Mouse (Mus musculus): Measurements from ENCODE around the gene Olfr507. TPM values are rescaled to one million over a fixed set of nuclear protein-coding genes. Genes with fewer than 3 reads are reported as not detected.
"Not testable (repeated sequence)": the region's sequence is repeated elsewhere in the genome, so short reads cannot be mapped to it uniquely, and the experiment has no call there.

Olfr507 gene
- polyA plus RNA-seq (2017; shearing (Covaris generic)), result not detected

GRCm38 (mm10) chr7:108621514-108621913, at the start of gene Olfr507:
Olfr507 (plus strand) TSS chr7:108621814.
- no peak for ATAC-seq

GRCm38 (mm10) chr7:108589797-108590196, 31.8 kb upstream of the Olfr507 start:
- no peak for ATAC-seq

- ATAC-seq, result not testable (repeated sequence)
Measured at GRCm38 (mm10) chr7:108601916-108602315, 19.7 kb upstream of the Olfr507 start.

GRCm38 (mm10) chr7:108610487-108610886, 11.1 kb upstream of the Olfr507 start, which contains the start of gene Olfr506:
Olfr506 (plus strand) TSS chr7:108610787.
- no peak for ATAC-seq

- no peak for ATAC-seq
Measured at GRCm38 (mm10) chr7:108614110-108614509, 7.5 kb upstream of the Olfr507 start.

GRCm38 (mm10) chr7:108616781-108617180, 4.8 kb upstream of the Olfr507 start:
- ATAC-seq, result not testable (repeated sequence)

GRCm38 (mm10) chr7:108629694-108630093, 8.1 kb downstream of the Olfr507 start, which contains the start of gene Olfr508:
Olfr508 (plus strand) TSS chr7:108629994.
- ATAC-seq, result no peak

GRCm38 (mm10) chr7:108651806-108652205, 30.2 kb downstream of the Olfr507 start, which contains the start of gene Olfr509:
Olfr509 (minus strand) TSS chr7:108651906.
- ATAC-seq, result no peak

- no peak for ATAC-seq
Measured at GRCm38 (mm10) chr7:108662419-108662818, 40.8 kb downstream of the Olfr507 start.

GRCm38 (mm10) chr7:108666118-108666517, 44.5 kb downstream of the Olfr507 start, which contains the start of gene Olfr510:
Olfr510 (plus strand) TSS chr7:108666418.
- no peak for ATAC-seq

- no peak for ATAC-seq
Measured at GRCm38 (mm10) chr7:108671058-108671457, 49.4 kb downstream of the Olfr507 start.

Other genes starting within 250 kb of the Olfr507 start
- not detected for gene Olfr495, start 228.6 kb upstream of the Olfr507 start, polyA plus RNA-seq (2017; shearing (Covaris generic))
- not detected for gene Olfr497, start 201.4 kb upstream of the Olfr507 start, polyA plus RNA-seq (2017; shearing (Covaris generic))
- not detected for gene Olfr498, start 156.5 kb upstream of the Olfr507 start, polyA plus RNA-seq (2017; shearing (Covaris generic))
- gene Olfr502, start 96.7 kb upstream of the Olfr507 start, polyA plus RNA-seq (2017; shearing (Covaris generic)), result not detected
- not detected for gene Olfr503, start 77.3 kb upstream of the Olfr507 start, polyA plus RNA-seq (2017; shearing (Covaris generic))
- not detected for gene Olfr504, start 56.0 kb upstream of the Olfr507 start, polyA plus RNA-seq (2017; shearing (Covaris generic))
- not detected for gene Olfr506, start 11.0 kb upstream of the Olfr507 start, polyA plus RNA-seq (2017; shearing (Covaris generic))
- gene Olfr508, start 8.2 kb downstream of the Olfr507 start, polyA plus RNA-seq (2017; shearing (Covaris generic)), result not detected
- gene Olfr509, start 30.1 kb downstream of the Olfr507 start, polyA plus RNA-seq (2017; shearing (Covaris generic)), result not detected
- gene Olfr510, start 44.6 kb downstream of the Olfr507 start, polyA plus RNA-seq (2017; shearing (Covaris generic)), result not detected
- gene Olfr512, start 91.5 kb downstream of the Olfr507 start, polyA plus RNA-seq (2017; shearing (Covaris generic)), result not detected
- gene Olfr513, start 129.2 kb downstream of the Olfr507 start, polyA plus RNA-seq (2017; shearing (Covaris generic)), result not detected
- gene Olfr514, start 204.2 kb downstream of the Olfr507 start, polyA plus RNA-seq (2017; shearing (Covaris generic)), result not detected
- gene Olfr516, start 228.7 kb downstream of the Olfr507 start, polyA plus RNA-seq (2017; shearing (Covaris generic)), result not detected